Mouse (Mus musculus): ENCODE measurements at regions not wholly inside any gene's neighbourhood (a gene's known extent, or its start where the extent isn't known, plus 50 kb on each side); places are given as distances from the start of the nearest gene placed in this dataset.

DNA sequence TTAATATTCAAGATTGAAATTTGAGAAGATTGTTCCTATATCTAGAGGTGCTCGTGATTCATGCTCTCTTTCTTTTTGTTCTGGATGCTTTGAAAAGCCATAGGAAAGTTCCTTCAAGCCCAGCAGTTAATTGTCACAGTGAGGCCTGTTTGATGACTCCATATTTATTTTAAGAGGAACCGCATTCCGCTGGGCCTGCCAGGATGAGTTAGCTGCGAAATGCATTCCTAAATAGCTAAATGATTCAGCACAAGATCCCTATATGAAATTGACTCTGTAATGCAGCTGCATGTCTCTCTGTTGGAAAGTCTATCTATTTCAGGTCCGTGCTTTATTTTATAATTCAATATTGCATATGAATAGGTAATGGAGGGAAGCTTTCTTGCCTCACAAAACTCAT is 511.9 kb upstream of the Adgra3 start:
- no peak for DNase-seq (ENCODE audit: low spot score)

DNA sequence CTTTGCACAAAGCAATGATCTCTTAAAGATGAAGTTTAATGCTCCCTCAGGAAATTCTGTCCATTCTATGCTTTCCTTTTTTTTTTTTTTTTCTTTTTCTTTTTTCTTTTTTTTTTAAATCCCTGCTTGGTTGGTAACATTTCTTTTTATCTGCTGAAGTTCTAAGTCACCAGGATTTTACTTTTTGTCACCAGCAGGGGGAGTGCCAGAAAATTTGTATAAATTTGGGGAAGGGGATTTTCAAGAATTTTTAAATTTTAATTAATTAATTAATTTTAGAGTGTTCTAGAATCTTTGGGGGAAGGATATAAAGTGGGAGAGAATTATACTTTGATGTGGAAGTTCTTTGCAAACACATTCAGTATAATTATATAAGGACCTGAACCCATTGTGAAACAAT is 492.3 kb upstream of the Adgra3 start:
- DNase-seq (ENCODE audit: low spot score) = no peak

DNA sequence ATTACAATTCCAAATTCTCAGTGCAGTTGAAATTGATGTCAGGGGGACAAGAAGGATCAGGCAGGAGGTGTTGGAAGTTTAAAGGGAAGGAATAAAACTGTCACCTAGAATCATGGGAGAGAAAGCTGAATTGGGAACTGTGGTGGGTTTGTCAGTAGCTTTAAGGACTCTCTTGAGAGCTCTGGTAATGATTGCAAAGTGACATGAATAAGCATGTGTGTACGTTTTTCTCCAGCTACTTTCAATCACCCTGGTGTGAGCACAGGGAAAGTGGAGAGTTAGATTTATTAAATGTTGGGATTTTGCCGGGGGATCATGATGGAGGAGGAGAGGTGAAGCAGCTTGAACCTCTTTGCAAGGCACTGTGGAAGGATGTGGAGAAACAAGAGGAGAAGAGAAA is 453.7 kb upstream of the Adgra3 start:
- no peak for DNase-seq (ENCODE audit: low spot score)

DNA sequence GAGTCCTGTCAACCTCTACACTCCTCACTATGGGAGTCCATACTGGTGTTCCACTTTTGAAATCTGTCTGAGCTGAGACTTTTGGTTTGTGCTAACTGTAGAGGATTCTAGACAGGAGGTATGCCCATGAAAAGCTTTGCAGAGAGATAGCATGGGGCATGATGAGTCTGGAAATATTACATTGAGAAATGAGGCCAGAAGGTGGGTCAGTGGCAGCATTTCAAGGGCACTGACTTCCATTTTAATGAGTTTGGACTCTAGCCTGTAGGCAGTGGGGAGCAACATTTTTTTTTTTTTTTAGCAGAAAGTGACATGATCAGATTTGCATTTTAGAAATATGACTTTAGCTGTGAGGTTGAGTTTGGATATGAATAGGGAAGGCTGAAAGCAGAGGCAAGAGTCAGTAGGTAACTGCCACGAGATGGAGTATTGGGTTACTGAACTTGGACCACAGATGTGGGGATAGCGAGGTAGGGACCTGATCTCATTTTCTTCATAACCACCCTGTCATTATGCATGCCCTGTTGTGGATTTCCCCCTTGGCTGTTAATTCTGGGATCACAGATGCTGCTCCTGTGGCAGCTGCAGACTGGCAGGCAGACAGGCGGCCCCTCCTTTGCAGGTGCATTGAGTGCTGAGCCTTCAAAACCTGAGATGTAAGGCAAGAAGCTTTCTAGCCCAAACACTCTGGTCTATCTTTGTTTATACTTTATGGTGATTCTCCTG is 451.1 kb upstream of the Adgra3 start:
- DNase-seq (ENCODE audit: low spot score) = no peak

DNA sequence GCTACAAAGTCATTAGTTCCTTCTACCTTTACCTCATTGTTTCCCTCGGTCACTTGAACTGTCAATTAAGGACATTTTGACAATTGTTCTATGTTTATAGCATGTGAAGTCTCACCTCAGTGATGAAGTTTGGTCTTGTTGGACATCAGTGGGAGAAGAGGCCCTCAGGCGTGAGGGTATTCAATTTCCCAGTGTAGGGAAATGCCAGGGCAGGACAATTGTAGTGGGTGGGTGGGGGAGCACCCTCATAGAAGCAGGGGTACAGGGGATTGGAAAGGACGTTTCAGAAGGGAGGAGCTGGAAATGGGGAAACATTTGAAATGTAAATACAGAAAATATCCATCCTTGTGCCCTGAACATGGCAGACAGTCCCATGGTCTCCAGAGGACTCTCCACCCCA is 431.4 kb upstream of the Adgra3 start:
- no peak for DNase-seq (ENCODE audit: low spot score)

DNA sequence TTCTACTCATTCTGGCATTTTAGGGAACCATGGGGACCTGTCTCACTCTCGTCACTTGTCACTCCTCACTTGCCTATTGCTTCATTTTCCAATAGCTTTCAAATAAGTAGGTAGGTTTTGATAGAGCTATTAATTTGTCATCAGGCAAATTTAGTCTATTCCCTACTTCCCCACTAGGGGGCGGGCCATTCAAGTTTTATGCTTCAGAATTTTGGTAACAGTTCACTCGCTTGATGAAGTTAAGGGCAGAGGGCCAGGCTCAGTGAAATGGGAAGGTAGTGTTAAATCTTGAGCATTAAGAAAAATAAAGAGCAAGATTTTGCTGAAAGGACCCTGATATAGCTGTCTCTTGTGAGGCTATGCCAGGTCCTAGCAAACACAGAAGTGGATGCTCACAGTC is 418.2 kb upstream of the Adgra3 start:
- peak; percentile 18 for DNase-seq (ENCODE audit: low spot score)

DNA sequence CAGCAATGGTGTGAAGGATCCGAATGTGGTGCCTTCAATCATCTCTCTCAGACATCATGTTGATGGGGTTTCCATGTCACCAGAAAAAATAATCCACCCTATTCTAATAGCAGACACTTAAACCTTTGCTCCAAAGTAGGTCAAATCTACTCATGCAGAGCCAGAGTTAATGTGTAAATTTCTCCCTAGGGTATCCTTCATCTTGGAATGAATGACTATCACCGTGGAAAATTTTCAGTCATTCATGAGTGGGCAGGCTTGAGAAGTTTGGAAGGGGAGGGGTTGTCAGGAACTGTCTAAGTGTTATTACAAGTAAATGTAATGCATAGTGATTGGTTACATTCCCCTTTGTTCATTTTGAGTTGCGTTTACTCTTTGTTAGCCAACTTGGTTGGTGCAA is 402.7 kb upstream of the Adgra3 start:
- DNase-seq (ENCODE audit: low spot score) = no peak

DNA sequence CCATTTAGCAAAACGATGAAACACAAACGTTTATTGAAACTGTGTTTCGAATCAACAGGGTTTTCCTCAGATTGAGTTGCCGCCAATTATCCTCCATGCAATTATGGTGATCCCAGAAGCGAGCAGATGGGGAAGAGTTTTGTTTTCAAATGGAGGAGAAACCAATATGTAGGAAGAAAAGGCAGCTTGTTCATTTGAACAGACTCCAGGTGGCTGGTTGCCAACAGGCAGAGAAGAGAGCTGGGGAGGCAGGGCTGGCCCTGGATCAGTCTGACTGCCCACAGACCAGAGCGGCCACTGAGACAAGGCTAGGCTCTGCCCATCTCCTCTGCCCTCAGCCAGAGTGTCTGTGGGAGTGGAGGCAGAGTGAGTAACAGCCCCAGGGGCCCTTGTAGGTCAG is 398.8 kb upstream of the Adgra3 start:
- DNase-seq (ENCODE audit: low spot score) = no peak

DNA sequence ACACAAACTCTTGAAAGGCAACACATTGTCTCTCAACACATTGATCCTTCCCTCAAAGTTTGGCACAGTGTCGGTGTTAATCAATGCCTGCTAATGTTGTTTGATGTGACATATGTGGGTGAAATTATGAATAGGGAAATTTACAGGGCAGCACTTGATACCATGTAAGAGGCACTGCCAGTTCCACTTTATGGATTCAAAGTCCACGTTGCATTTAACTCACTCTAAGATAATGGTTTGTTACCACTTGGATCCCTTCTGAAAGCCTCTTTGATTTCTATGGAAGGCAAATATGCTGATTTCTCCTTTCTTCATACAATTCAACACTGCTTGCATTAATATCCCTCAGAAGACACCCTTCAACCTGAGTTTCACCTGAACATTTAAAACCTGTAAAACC is 395.6 kb upstream of the Adgra3 start:
- DNase-seq (ENCODE audit: low spot score) = no peak

DNA sequence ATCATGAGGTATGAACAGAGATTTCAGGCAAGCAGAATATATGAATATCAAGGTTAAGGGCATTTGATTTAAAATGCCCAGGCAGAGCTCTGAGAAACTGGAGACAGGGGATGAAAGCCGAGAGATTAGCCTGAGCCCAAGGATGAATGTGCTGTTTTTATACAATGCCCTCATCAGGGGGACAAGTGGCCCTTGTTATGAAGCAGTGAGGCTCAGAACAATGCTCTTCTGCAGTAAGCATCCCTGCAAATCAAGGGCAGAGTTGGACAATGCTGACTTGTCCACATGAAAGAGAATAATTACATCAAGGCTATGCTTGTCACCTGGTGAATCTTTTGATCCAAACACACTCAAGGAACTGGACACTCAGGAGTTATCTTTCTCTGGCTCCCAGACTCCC is 348.1 kb upstream of the Adgra3 start:
- DNase-seq (ENCODE audit: low spot score) = no peak

DNA sequence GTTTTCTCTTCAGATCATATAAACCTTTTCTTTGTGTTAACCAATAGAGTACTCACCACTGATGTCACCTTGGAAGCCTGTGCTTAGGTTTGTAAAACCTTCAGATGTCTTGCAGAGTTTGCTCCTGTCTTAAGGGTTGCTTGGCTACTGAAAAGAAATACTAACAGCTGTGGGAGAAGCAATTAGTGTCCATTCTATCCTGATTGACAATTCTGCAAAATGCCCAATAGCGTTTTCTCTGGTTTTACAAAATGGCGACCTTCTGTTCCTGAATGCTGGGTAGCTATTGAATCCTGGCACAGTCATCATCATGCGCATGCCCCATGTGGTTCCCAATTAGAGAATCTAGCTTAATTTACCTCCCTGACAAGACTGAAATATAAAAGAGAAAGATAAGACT is 347.7 kb upstream of the Adgra3 start:
- no peak for DNase-seq (ENCODE audit: low spot score)
